Mouse (Mus musculus) lung, postnatal 4 days (tissue): ENCODE data around the gene Adgrg6.

Experiments
- DNase-seq, 2 experiments: peaks; one replicate each; pipeline ENCODE4 v3.0.0; 2021

Adgrg6 gene

GRCm38 (mm10) chr10:14365065-14365589 is 180.3 kb downstream of the Adgrg6 start:
- DNase-seq = peak in 1 of 2 experiments; percentile 43

DNA sequence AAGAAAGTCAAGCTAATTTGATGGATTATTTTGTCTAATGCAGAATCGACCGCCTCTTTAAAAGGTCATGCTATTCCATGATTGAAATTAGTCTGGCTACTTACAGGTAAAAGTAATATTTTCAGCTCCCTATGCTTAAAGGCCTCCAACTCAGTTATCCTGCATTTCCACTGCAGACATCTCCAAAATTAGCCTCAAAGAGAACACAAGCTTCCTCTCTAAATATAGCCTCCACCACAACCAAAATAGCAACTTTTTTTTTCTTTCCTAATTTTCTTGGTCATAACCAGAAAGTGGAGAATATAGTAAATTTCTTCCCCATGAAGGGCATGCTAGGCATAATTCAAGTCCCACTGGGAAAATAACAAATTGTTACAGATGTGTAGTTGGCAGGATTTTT is 182.2 kb downstream of the Adgrg6 start:
- DNase-seq = no peak

DNA sequence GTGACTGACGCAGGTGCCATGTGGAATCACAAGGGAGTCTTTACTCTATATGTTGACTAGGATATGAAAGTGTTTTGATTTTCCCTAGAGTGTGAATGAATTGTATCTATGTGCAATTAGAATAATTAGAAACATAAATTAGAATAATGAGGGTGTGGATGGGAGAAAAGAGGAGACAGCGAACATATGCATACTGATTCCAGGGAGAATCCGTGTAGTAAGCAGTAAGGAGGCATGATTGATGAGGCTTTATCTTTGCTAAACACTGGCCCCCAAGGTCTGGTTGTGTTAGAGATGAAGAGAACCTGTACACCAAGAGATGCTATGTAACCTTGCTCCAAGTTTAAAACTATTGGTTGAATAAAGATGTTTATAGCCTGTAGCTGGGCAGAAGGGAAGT is 187.2 kb downstream of the Adgrg6 start:
- DNase-seq = no peak
